Mouse (Mus musculus) intestine, embryonic 16.5 days (tissue): ENCODE data around the gene Dop1b. TPM values are rescaled to one million over a fixed set of nuclear protein-coding genes. Genes with fewer than 3 reads are reported as not detected.

Experiments
- ATAC-seq: fragments of 200-750 bp; cut with Nextera tagmentation; 2 replicates; pipeline ENCODE4 v1.8.0; 2017; ENCODE audit warnings: moderate TSS enrichment, moderate library complexity
- H3K27ac ChIP-seq: fragments of 300-500 bp; sonication (generic); 2 replicates; pipeline ENCODE4 v1.5.1; 2014; ENCODE audit warnings: mild to moderate bottlenecking, low read length
- H3K27me3 ChIP-seq: fragments of 300-500 bp; sonication (generic); replicated peaks from 2 replicates; pipeline ENCODE4 v1.6.1; 2014; ENCODE audit warnings: low read length, control low read depth, mixed read lengths; ENCODE audit not compliant: control insufficient read depth, insufficient read depth
- H3K36me3 ChIP-seq: fragments of 300-500 bp; sonication (generic); 2 replicates; pipeline ENCODE4 v1.6.1; 2014; ENCODE audit warnings: low read length, control low read depth; ENCODE audit not compliant: control insufficient read depth, insufficient read depth
- H3K4me1 ChIP-seq: fragments of 300-500 bp; sonication (generic); 2 replicates; pipeline ENCODE4 v1.6.1; 2014; ENCODE audit warnings: low read length, control low read depth, mixed read lengths; ENCODE audit not compliant: control insufficient read depth, insufficient read depth
- H3K4me2 ChIP-seq: fragments of 300-500 bp; sonication (generic); 2 replicates; pipeline ENCODE4 v1.6.1; 2014; ENCODE audit warnings: low read depth, low read length, control low read depth
- H3K4me3 ChIP-seq: fragments of 300-500 bp; sonication (generic); 2 replicates; pipeline ENCODE4 v1.5.1; 2014; ENCODE audit warnings: mild to moderate bottlenecking, low read length
- H3K9ac ChIP-seq: fragments of 300-500 bp; sonication (generic); 2 replicates; pipeline ENCODE4 v1.6.1; 2014; ENCODE audit warnings: low read depth, low read length
- H3K9me3 ChIP-seq: fragments of 300-500 bp; sonication (generic); 2 replicates; pipeline ENCODE4 v1.6.1; 2016; ENCODE audit warnings: low read length, control low read depth; ENCODE audit not compliant: control insufficient read depth
- WGBS: fragments of 180-500 bp; shearing (Covaris S2); extraction: QIAGEN DNeasy Blood & Tissue Kit; methylation state at CpG from one replicate; pipeline ENCODE4 v1.1.7; 2014; 5-methylcytosine and 5-hydroxymethylcytosine counted together
- polyA plus RNA-seq: library from polyadenylated mRNA; unstranded; fragments of >200 nt; fragmentation: Nextera tagmentation; extraction: Ambion mirVana; gene quantifications from 2 replicates; pipeline ENCODE4 v1.2.1, GENCODE M21; 2015

Gene Dop1b
- polyA plus RNA-seq, 1 experiment from 2014 or later = 14.4 TPM

GRCm38 (mm10) chr16:93744804-93745340, 33.2 kb downstream of the Dop1b start:
- H3K9ac ChIP-seq = 0 out of 2 replicates have a peak overlapping the region, but pooled peaks have one; percentile 7
- no peaks in the 10 kb centered on the region for H3K9me3 ChIP-seq
- ATAC-seq = peak; percentile 71
- H3K4me2 ChIP-seq = no peak overlapping the region
- H3K4me1 ChIP-seq = peaks cover 6% of the 10 kb centered on the region
- 62% methylated on average over 10 of the region's 10 CpGs for WGBS
- no peak overlapping the region for H3K4me3 ChIP-seq
- H3K27me3 ChIP-seq = no peaks in the 10 kb centered on the region
- peaks cover 7% of the 10 kb centered on the region for H3K36me3 ChIP-seq
- peak overlapping the region; percentile 69 for H3K27ac ChIP-seq

GRCm38 (mm10) chr16:93746397-93746796, 34.7 kb downstream of the Dop1b start:
- Histone ChIP-seq H3K4me3 (no peak overlapping the region), H3K36me3 (peaks cover 5% of the 10 kb centered on the region; the same call in 1 of the 2 replicates), H3K27me3 (no peaks in the 10 kb centered on the region), H3K4me2 (no peak overlapping the region), H3K4me1 (peaks cover 6% of the 10 kb centered on the region), H3K9ac (no peak overlapping the region), H3K27ac (no peak overlapping the region), H3K9me3 (no peaks in the 10 kb centered on the region)
- 82% methylated on average over 8 of the region's 8 CpGs for WGBS
- ATAC-seq = no peak

GRCm38 (mm10) chr16:93746957-93747356, 35.3 kb downstream of the Dop1b start:
- ATAC-seq = no peak
- Histone ChIP-seq H3K4me3 (no peak overlapping the region), H3K36me3 (peaks cover 5% of the 10 kb centered on the region; the same call in 1 of the 2 replicates), H3K9ac (no peak overlapping the region), H3K27ac (no peak overlapping the region), H3K9me3 (no peaks in the 10 kb centered on the region), H3K27me3 (no peaks in the 10 kb centered on the region), H3K4me1 (peaks cover 6% of the 10 kb centered on the region), H3K4me2 (no peak overlapping the region)
- 97% methylated on average over 4 of the region's 4 CpGs for WGBS

GRCm38 (mm10) chr16:93747421-93747820, 35.7 kb downstream of the Dop1b start:
- no peak overlapping the region for H3K4me3 ChIP-seq
- H3K4me2 ChIP-seq = no peak overlapping the region
- ATAC-seq = no peak
- H3K4me1 ChIP-seq = peaks cover 6% of the 10 kb centered on the region
- H3K27ac ChIP-seq = no peak overlapping the region
- no peaks in the 10 kb centered on the region for H3K9me3 ChIP-seq
- H3K27me3 ChIP-seq = no peaks in the 10 kb centered on the region
- H3K36me3 ChIP-seq = peaks cover 5% of the 10 kb centered on the region; the same call in 1 of the 2 replicates
- 76% methylated on average over 6 of the region's 6 CpGs for WGBS
- H3K9ac ChIP-seq = no peak overlapping the region

GRCm38 (mm10) chr16:93749147-93749910, 37.6 kb downstream of the Dop1b start:
- ATAC-seq = no peak
- Histone ChIP-seq H3K9ac (no peak overlapping the region), H3K27ac (no peak overlapping the region), H3K9me3 (no peaks in the 10 kb centered on the region), H3K4me1 (peaks cover 3% of the 10 kb centered on the region; the same call in 1 of the 2 replicates), H3K27me3 (no peaks in the 10 kb centered on the region), H3K4me2 (no peak overlapping the region), H3K4me3 (no peak overlapping the region), H3K36me3 (peaks cover 5% of the 10 kb centered on the region; the same call in 1 of the 2 replicates)
- 81% methylated on average over 15 of the region's 15 CpGs for WGBS

GRCm38 (mm10) chr16:93750464-93750863, 38.8 kb downstream of the Dop1b start:
- Histone ChIP-seq H3K4me1 (no peaks in the 10 kb centered on the region; the same call in 1 of the 2 replicates), H3K4me2 (no peak overlapping the region), H3K9me3 (no peaks in the 10 kb centered on the region), H3K4me3 (no peak overlapping the region), H3K27me3 (no peaks in the 10 kb centered on the region), H3K9ac (no peak overlapping the region), H3K27ac (no peak overlapping the region), H3K36me3 (peaks cover 5% of the 10 kb centered on the region; the same call in 1 of the 2 replicates)
- no peak for ATAC-seq
- WGBS = 69% methylated on average over 6 of the region's 6 CpGs

GRCm38 (mm10) chr16:93751816-93752215, 40.1 kb downstream of the Dop1b start:
- 61% methylated on average over 5 of the region's 5 CpGs for WGBS
- Histone ChIP-seq H3K27me3 (no peaks in the 10 kb centered on the region), H3K36me3 (peaks cover 5% of the 10 kb centered on the region; the same call in 1 of the 2 replicates), H3K4me1 (no peaks in the 10 kb centered on the region), H3K27ac (no peak overlapping the region), H3K4me3 (no peak overlapping the region), H3K4me2 (no peak overlapping the region), H3K9ac (no peak overlapping the region), H3K9me3 (no peaks in the 10 kb centered on the region)
- ATAC-seq = no peak

GRCm38 (mm10) chr16:93756622-93757021, 44.9 kb downstream of the Dop1b start:
- H3K4me1 ChIP-seq = no peaks in the 10 kb centered on the region
- no peak overlapping the region for H3K4me2 ChIP-seq
- WGBS = 83% methylated on average over 5 of the region's 5 CpGs
- no peak overlapping the region for H3K27ac ChIP-seq
- no peak overlapping the region for H3K9ac ChIP-seq
- peaks cover 4% of the 10 kb centered on the region; the same call in 1 of the 2 replicates for H3K36me3 ChIP-seq
- H3K4me3 ChIP-seq = no peak overlapping the region
- H3K27me3 ChIP-seq = no peaks in the 10 kb centered on the region
- no peaks in the 10 kb centered on the region for H3K9me3 ChIP-seq
- no peak for ATAC-seq

- Histone ChIP-seq H3K4me1 (no peaks in the 10 kb centered on the region), H3K36me3 (peaks cover 7% of the 10 kb centered on the region; the same call in 1 of the 2 replicates), H3K27ac (no peak overlapping the region), H3K4me3 (no peak overlapping the region), H3K9me3 (no peaks in the 10 kb centered on the region), H3K4me2 (no peak overlapping the region), H3K9ac (no peak overlapping the region), H3K27me3 (no peaks in the 10 kb centered on the region)
- WGBS = 79% methylated on average over 6 of the region's 6 CpGs
- no peak for ATAC-seq
Measured at GRCm38 (mm10) chr16:93763378-93763777, 51.7 kb downstream of the Dop1b start.
